Mouse (Mus musculus) splenic B cell, adult 2 months (primary cell): ENCODE measurements around the gene Epn3.

Experiments used
- DNase-seq: peaks from one replicate; pipeline ENCODE4 v3.0.0-alpha.2; 2011; ENCODE audit warnings: low read depth, low spot score
- H3K27me3 ChIP-seq: 2 replicates; pipeline ENCODE4 v1.6.1; 2012; ENCODE audit warnings: mild to moderate bottlenecking, low read length, moderate library complexity, mixed read lengths; ENCODE audit not compliant: control insufficient read depth, poor library complexity, insufficient read depth, severe bottlenecking
- H3K36me3 ChIP-seq: 2 replicates; pipeline ENCODE4 v1.6.1; 2012; ENCODE audit warnings: mild to moderate bottlenecking, low read length, moderate library complexity, mixed read lengths; ENCODE audit not compliant: control insufficient read depth, poor library complexity, insufficient read depth, severe bottlenecking

The Epn3 gene

GRCm38 (mm10) chr11:94499661-94500152, at the start of gene Epn3:
TSS of gene Epn3 (minus strand) at chr11:94499974.
- DNase-seq, result no peak
- Histone ChIP-seq H3K36me3 (no peaks in the 10 kb centered on the region), H3K27me3 (peaks cover 2% of the 10 kb centered on the region)

DNA sequence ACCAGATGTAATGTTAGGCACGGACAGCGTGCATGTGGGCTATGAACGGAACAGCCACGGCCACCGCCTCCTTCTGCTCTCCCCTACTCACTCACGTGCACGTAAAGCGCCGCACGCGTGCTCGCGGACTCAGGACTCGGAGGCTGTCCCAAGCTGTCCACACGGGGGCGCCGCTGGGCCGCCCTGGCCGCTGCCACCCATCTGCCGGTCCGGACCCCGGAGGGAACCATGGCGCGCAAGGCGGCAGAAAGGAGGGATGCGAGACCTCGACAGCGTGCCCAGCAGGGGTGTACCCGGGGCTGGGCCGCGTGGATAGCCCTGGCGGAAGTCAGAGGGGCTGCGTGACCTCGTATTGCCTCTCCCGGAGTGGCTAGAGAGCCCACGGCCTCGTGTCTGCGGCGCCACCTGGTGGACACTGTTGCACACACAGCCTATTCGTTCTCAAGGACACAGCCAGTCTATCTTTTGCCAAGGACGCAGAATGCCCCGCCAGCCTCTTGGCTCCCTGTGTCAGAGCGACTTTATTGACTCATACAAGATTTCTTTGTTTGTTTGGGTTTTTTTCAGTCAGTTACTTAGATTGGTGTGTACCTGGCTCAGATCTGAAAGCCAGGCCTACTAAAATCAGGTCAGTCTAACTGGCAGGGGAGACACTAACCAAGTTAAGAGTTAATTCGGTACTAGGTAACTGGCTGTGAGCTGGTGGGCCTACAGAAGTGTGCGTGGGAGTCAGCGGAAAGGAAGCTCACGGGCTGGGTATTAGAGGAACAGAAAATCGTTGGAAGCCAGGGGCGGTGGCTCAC, 49.3 kb upstream of the Epn3 start, which contains the start of gene Rsad1:
TSS of gene Rsad1 (minus strand) at position 368 of the 803 bp plus-strand sequence.
- Histone ChIP-seq H3K36me3 (no peaks in the 10 kb centered on the region), H3K27me3 (no peaks in the 10 kb centered on the region)
- DNase-seq, result peak; percentile 96

GRCm38 (mm10) chr11:94548041-94548784, 48.4 kb upstream of the Epn3 start:
- Histone ChIP-seq H3K27me3 (no peaks in the 10 kb centered on the region), H3K36me3 (no peaks in the 10 kb centered on the region)
- peak; percentile 42 for DNase-seq

GRCm38 (mm10) chr11:94547271-94547670, 47.5 kb upstream of the Epn3 start:
- Histone ChIP-seq H3K36me3 (no peaks in the 10 kb centered on the region), H3K27me3 (no peaks in the 10 kb centered on the region)
- no peak for DNase-seq

DNA sequence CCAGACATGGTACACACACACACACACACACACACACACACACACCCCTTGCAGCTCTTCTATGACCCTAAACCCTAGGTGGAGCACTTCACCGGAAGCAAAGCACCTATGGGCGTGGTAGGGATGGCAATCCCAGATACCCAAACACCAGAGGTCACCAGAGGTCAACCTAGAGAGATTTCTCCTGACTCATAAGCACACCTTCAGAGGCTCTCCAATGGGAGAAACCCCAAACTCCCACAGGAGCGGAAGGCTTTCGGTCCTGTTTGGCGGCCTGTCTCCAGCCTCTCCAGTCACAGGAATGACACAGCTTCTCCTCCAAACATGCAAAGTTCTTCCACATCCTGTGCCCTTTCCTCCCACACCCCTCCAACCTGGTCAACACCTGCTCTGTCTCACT, 46.6 kb upstream of the Epn3 start:
- no peak for DNase-seq
- H3K36me3 ChIP-seq, result no peaks in the 10 kb centered on the region
- no peaks in the 10 kb centered on the region for H3K27me3 ChIP-seq

- no peaks in the 10 kb centered on the region for H3K27me3 ChIP-seq
- no peak for DNase-seq
- no peaks in the 10 kb centered on the region for H3K36me3 ChIP-seq
These were observed 44.6 kb upstream of the Epn3 start for GRCm38 (mm10) chr11:94544422-94544821.

GRCm38 (mm10) chr11:94543932-94544331, 44.2 kb upstream of the Epn3 start:
- DNase-seq, result peak; percentile 69
- Histone ChIP-seq H3K36me3 (no peaks in the 10 kb centered on the region), H3K27me3 (no peaks in the 10 kb centered on the region)

GRCm38 (mm10) chr11:94543344-94543743, 43.6 kb upstream of the Epn3 start:
- no peak for DNase-seq
- Histone ChIP-seq H3K27me3 (no peaks in the 10 kb centered on the region), H3K36me3 (no peaks in the 10 kb centered on the region)

GRCm38 (mm10) chr11:94542400-94542799, 42.6 kb upstream of the Epn3 start:
- no peak for DNase-seq
- Histone ChIP-seq H3K36me3 (no peaks in the 10 kb centered on the region), H3K27me3 (no peaks in the 10 kb centered on the region)

DNA sequence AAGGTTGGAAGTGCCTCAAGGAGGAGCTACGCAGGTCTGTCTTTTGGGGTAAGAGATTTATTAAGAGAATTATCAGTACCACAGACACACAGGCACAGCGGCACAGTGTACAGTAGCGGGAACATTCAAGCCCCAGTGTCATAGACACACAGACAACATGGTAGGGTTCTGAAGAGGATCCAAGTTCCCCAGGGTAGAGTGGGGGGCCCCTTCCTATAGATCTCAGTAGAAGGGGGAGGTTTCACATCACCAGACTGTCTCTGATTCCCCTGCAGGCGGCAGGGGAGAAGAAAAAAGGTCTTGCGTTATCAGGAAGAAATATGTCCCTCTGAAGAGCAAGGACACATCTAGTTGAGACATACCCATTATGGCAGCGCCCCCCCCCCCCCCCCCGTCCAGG, 40.0 kb upstream of the Epn3 start:
- no peak for DNase-seq
- Histone ChIP-seq H3K36me3 (no peaks in the 10 kb centered on the region), H3K27me3 (no peaks in the 10 kb centered on the region)

DNA sequence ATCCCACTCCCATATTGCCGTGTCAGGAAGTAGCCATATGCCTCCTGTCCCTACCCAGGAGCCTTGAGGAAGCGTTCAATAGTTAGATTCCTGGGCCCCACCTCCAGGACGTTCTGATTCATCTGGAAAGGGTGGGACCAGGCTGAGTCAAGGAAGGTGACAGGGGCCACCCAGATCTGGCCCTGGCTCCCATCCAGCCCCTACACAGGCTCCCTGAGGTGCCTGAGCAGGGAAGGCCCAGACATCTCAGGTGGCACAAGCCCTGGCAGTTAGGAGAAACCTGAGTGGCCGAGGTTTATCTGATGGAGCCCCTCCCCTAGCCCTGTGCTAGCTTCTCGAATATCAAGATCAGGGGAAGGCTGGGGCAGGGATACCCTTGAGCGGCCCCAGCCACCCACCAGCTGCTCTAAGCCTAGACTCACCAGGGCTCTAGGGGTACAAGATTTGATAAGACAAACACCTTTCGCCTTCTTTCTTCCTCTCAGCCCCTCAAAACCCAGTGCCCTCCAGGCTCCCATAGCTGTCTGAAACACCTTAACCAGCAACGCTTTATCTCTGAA, 39.0 kb upstream of the Epn3 start:
- DNase-seq, result no peak
- H3K27me3 ChIP-seq, result no peaks in the 10 kb centered on the region
- no peaks in the 10 kb centered on the region for H3K36me3 ChIP-seq

DNA sequence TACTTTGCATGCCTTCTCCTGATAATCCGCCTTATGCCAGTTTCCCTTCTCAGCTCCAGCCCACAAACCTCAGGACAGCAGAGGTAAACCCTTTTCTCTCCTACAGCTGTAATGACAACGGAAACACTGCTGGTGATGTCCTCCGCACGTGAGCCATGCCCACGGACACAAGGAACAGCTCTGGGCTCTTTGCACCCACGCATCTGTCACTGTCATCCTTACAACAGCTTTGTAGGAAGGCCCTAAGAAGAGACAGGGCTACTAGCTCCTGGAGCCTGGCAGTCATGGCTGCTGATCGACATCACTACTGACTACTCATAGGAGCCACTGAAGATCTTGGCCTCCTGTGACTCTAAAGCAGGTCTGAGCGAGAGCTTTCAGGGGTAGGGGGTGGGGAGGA, 33.4 kb upstream of the Epn3 start:
- H3K36me3 ChIP-seq, result no peaks in the 10 kb centered on the region
- no peak for DNase-seq
- no peaks in the 10 kb centered on the region for H3K27me3 ChIP-seq

- Histone ChIP-seq H3K36me3 (no peaks in the 10 kb centered on the region), H3K27me3 (no peaks in the 10 kb centered on the region)
- DNase-seq, result no peak
These were observed 29.1 kb upstream of the Epn3 start for GRCm38 (mm10) chr11:94528879-94529278.

- DNase-seq, result no peak
These were observed 26.6 kb upstream of the Epn3 start for GRCm38 (mm10) chr11:94526171-94526879.

More at GRCm38 (mm10) chr11:94526171-94526879, 26.6 kb upstream of the Epn3 start:
- H3K27me3 ChIP-seq, result no peaks in the 10 kb centered on the region
- no peaks in the 10 kb centered on the region for H3K36me3 ChIP-seq
